Mouse (Mus musculus): Measurements from ENCODE around the gene Begain.

DNA sequence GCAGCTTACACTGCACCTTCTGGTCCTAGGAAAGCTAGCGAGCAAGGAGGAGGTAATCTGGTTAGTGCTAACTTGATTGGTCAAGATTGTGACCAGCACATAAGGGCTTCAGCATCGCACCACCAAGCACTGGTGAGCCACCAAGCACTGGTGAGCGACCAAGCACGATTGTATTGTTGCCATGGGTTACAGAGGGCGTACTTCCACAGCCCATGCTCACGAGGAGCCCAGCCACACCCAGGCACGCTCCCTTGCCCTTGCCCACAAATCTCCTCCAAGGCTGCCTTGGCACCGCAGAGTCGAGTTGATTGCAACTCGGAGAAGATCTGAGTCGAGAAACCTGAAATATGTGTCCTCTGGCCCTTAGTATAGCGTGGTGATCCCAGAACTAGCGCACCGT is 22.0 kb upstream of the Begain start:
- TF ChIP-seq HCFC1 (IDR thresholded peaks at IDR 0.05; ENCODE audit: borderline replicate concordance, insufficient read depth, low read length) (no peak), ZC3H11A (IDR thresholded peaks at IDR 0.05; ENCODE audit: borderline replicate concordance, low read depth, low read length) (no peak), CHD2 (IDR thresholded peaks at IDR 0.05; ENCODE audit: low read depth, low read length) (no peak)
